Mouse (Mus musculus) stomach, postnatal 0 days (tissue): ENCODE results near the gene Msi2.

Experiments
- CTCF ChIP-seq: IDR thresholded peaks from 2 replicates; pipeline ENCODE4 v1.5.1; 2016; ENCODE audit warnings: antibody characterized with exemption, low read depth, mild to moderate bottlenecking, moderate library complexity
- EP300 ChIP-seq: optimal IDR thresholded peaks from 2 replicates; pipeline ENCODE3; 2016; ENCODE audit warnings: antibody characterized with exemption

- TF ChIP-seq CTCF (no peak), EP300 (no peak)
Observed at GRCm38 (mm10) chr11:88604635-88605034, 113.7 kb downstream of the Msi2 start.
